Mouse (Mus musculus) right cerebral cortex, postnatal 36 days (tissue): Measurements from ENCODE around the gene Ing2.

ENCODE experiments used
- DNase-seq, 2 experiments: peaks; one replicate each; pipeline ENCODE4 v3.0.0; 2022; ENCODE audit warnings: low spot score in 2 of 2, mixed read lengths in 1 of 2

Ing2 gene

GRCm38 (mm10) chr8:47675786-47676185, 430 bp upstream of the Ing2 start:
- peak; percentile 16 to 19 for DNase-seq

DNA sequence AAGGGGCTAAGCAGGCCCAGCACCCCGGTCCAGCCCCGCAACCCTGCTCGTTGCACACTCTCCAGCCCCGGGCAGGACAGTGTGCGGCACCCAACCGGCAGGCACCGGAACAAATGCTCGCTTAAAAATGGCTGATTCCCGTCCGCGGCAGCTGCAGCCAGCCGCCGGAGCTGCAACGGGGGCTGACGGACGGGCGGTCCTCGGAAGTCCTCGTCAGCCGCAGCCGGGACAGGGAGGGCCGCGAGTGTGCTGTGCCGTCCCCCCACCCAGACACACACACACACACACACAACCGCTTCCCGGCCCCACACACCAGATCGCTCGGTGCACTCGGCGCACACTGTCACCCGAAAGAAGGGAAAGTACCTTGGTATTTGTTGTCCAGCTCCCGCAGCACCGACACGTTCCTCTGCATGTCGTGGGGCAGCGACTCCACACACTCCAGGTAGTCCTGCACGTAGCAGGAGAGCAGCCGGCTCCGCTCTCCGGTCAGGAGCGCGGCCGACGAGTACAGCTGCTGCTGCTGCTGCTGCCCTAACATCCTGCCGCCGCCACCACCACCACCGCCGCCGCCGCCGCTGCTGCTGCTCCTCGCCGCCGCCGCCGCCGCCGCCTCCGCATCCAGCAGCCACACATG, 1.1 kb downstream of the Ing2 start:
- DNase-seq: peak in 1 of 2 experiments; percentile 14

DNA sequence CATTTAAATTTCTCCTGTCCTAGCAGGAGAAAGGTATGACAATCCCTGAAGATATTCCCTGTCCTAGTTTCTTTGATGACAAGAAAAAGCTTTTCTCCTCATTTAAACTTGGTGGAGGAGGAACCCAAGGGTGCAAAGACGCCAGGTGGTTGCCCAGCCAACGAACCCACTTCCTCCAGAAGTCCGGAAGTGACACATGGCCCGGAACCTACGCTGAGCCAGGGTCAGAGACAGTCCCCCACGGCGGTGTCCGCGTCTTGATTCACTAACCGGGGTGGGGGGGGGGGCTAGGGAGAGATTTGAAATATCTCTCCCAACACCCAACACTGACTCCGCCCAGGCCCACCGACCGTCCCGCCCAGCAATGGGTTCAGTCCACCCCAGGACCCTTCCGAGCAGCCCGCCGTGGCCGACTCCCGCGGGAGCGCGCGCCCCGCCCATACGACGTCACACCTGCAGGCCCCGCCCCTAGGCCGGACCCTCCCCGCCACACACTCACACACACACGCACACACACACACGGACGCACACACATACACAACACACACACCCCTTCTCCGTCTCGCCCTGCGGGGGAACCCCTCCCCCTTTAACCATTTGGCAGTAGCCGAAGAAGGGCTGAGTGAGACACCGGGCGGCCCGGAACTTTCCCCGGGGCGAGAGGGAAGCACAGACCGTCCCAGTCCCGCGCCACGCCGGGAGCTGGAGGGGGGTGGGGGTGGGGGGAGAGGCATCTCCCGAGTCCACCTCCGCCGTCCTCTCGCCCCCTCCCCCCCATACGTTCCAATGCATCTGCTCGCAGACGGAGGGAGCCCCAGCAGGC, 1.8 kb downstream of the Ing2 start:
- peak; percentile 79 to 83 for DNase-seq

- DNase-seq: no peak
These were observed 11.0 kb downstream of the Ing2 start for GRCm38 (mm10) chr8:47664231-47664785.

DNA sequence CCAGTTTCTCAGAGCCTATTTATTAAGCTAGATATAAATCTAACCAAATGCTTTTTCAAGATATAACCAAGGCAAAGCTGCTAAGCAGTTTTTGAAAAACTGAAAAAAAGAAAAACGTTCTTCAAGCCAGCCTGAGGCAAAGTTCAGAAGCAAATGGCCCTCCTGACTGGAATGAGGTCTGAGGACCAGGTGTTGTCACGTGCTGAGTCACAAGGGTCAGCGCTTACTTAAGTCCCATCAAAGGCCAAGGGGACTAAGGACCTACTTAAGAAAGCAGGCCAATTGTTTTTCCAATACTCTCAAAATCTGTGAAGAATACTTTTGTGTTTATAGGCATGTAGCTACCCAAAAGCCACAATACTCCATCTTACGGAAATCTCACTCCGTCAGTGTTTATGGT, 12.2 kb downstream of the Ing2 start:
- DNase-seq: no peak

GRCm38 (mm10) chr8:47662716-47663115, 12.6 kb downstream of the Ing2 start:
- DNase-seq: no peak

- peak; percentile 20 to 23 for DNase-seq
These were observed 15.0 kb downstream of the Ing2 start for GRCm38 (mm10) chr8:47660394-47660793.

- DNase-seq: no peak
These were observed 15.9 kb downstream of the Ing2 start for GRCm38 (mm10) chr8:47659463-47659862.

DNA sequence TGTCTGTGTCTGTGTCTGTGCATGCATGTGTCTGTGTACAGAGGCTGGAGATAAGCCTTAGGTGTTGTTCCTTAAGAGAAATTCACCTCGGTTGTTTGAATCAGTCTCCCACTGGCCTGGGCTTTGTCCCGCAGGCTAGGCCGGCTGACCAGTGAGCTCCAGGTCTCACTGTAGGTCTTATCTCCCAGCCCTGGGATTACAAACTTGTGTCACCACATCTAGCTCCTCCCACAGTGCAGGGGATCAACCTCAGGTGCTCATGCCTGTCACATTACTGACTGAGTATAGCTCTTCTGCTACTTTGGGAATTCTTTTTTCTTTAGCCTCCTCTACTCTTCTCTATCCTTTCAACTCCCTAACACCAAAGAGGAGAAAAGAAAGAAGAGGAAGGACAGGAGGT, 20.9 kb downstream of the Ing2 start:
- DNase-seq: no peak

- no peak for DNase-seq
These were observed 22.6 kb downstream of the Ing2 start for GRCm38 (mm10) chr8:47652737-47653076.

- DNase-seq: no peak
These were observed 23.2 kb downstream of the Ing2 start for GRCm38 (mm10) chr8:47651913-47652736.

- no peak for DNase-seq
These were observed 24.5 kb downstream of the Ing2 start for GRCm38 (mm10) chr8:47650853-47651252.

GRCm38 (mm10) chr8:47649551-47649950, 25.8 kb downstream of the Ing2 start:
- DNase-seq: no peak

- DNase-seq: no peak
These were observed 32.8 kb downstream of the Ing2 start for GRCm38 (mm10) chr8:47642514-47643064.

GRCm38 (mm10) chr8:47637152-47637551, 38.2 kb downstream of the Ing2 start:
- no peak for DNase-seq

DNA sequence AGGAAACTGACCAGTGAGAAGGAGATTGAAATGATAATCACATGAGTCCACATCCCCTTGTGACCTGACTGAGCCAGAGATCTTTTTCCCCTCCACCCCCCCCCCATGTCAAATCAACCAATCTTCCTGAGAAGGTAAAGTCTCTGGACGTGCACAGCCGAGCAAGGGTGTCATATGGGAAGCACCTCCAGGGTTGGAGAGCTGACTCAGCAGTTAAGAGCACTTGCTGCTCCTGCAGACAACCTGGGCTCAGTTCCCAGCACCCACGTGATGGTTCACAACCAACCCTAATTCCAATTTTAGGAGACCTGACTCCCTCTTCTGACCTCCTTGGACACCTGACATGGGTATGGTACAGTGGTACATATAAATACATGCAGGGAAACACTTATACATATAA, 39.3 kb downstream of the Ing2 start:
- DNase-seq: no peak

- DNase-seq: no peak
These were observed 40.5 kb downstream of the Ing2 start for GRCm38 (mm10) chr8:47634791-47635341.

GRCm38 (mm10) chr8:47621144-47621543, 54.2 kb downstream of the Ing2 start:
- no peak for DNase-seq
